18 mouse cellular contexts compared by ENCODE assay signal in the genomic region with DNA sequence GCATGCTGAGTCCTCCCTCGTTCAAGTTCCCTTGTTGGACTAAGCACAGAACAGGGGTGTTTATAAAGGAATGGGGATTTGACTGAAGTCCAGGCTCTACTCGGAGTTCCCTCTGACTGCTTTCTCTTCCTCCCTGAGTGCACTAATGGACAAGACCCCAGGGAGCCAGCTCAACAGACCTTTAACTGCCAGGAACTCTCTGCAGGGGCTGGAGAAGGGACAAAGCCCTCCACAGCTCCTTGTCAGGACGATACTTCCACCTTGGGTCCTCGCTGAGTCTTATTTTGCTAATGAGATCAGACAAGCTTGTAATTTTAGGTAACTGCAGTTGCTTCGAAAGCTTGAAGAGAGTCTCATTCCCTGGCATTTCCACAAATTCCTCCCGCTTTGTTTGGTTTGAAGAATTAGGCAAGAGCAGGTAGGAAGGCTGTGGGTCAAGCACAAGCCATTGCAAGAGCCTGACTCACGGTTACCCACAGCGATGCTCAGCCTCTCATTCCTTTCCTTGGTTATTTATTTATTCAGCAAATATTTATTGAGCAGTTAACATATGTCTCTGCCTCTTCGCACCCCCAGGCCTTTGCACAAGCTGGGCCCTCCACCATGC.
DNase-seq lines count a peak whose midpoint lies in the region; ATAC-seq and TF ChIP-seq lines count a peak whose summit lies in the region.
"Had no signal": no experiment of that assay in that cellular context is flagged by ENCODE, and none has a peak within 500 bp of the region (broad histone marks: within the 10 kb centered on the region; RNA-seq: fewer than 3 reads in every experiment).

No protein-coding gene starts in this region.

- H3K4me1 ChIP-seq in hindbrain, postnatal 0 days (ENCODE audit: insufficient read depth, low read length) = peaks cover 4% of the 10 kb centered on the region
- H3K4me1 ChIP-seq in hindbrain, embryonic 16.5 days (ENCODE audit: control insufficient read depth, insufficient read depth, low read depth, low read length) = peaks cover 3% of the 10 kb centered on the region
- peaks cover 24% of the 10 kb centered on the region for H3K4me1 ChIP-seq in midbrain, embryonic 10.5 days
- H3K4me1 ChIP-seq in midbrain, embryonic 13.5 days (replicated peaks) = peaks cover 15% of the 10 kb centered on the region
- H3K4me1 ChIP-seq in embryonic fibroblast, embryonic 13.5 days (ENCODE audit: control insufficient read depth, insufficient read depth, low read length) = peaks cover 14% of the 10 kb centered on the region
- H3K4me1 ChIP-seq in stomach, postnatal 0 days (replicated peaks; ENCODE audit: control insufficient read depth, insufficient read depth) = no peaks in the 10 kb centered on the region

- no peak for TF ChIP-seq EP300 in stomach, postnatal 0 days (optimal IDR thresholded peaks at IDR 0.05)

- TF ChIP-seq POLR2A in embryonic fibroblast, embryonic 13.5 days (IDR thresholded peaks at IDR 0.05; ENCODE audit: low read depth, low read length) = no peak

- DNase-seq in hindbrain, postnatal 0 days (ENCODE audit: low spot score) = peak; percentile 49
- DNase-seq in midbrain, embryonic 10.5 days (ENCODE audit: low spot score) = no peak
- no peak for DNase-seq in stomach, postnatal 0 days (ENCODE audit: low spot score)
- DNase-seq in thymus, postnatal 10 days (ENCODE audit: low spot score in 2 of 2) = no peak
- no peak for DNase-seq in layer of hippocampus, adult 9-11 months
- DNase-seq: cerebellum, adult 18-20 months; heart, postnatal 14 days; kidney, postnatal 4 days; spleen, adult 18-20 months had no signal

- no peaks in the 10 kb centered on the region for H3K27me3 ChIP-seq in hindbrain, postnatal 0 days (ENCODE audit: insufficient read depth, low read length)
- H3K27me3 ChIP-seq in hindbrain, embryonic 16.5 days (replicated peaks; ENCODE audit: control insufficient read depth, insufficient read depth, low read length) = no peaks in the 10 kb centered on the region
- peaks cover 32% of the 10 kb centered on the region for H3K27me3 ChIP-seq in midbrain, embryonic 10.5 days (ENCODE audit: low read depth, poor library complexity, severe bottlenecking)
- no peaks in the 10 kb centered on the region for H3K27me3 ChIP-seq in midbrain, embryonic 13.5 days
- H3K27me3 ChIP-seq in stomach, postnatal 0 days (ENCODE audit: control insufficient read depth, insufficient read depth, low read length) = no peaks in the 10 kb centered on the region
- H3K27me3 ChIP-seq: midbrain, embryonic 15.5 days; neural tube, embryonic 12.5 days had no signal

- no peak overlapping the region for H3K4me2 ChIP-seq in hindbrain, postnatal 0 days (ENCODE audit: low read depth, low read length)
- H3K4me2 ChIP-seq in hindbrain, embryonic 16.5 days (ENCODE audit: low read length) = no peak overlapping the region
- no peak overlapping the region for H3K4me2 ChIP-seq in midbrain, embryonic 13.5 days (replicated peaks)
- H3K4me2 ChIP-seq in stomach, postnatal 0 days (replicated peaks; ENCODE audit: low read depth) = no peak overlapping the region
- H3K4me2 ChIP-seq: limb, embryonic 12.5 days; midbrain, embryonic 15.5 days; neural tube, embryonic 12.5 days had no signal

- H3K36me3 ChIP-seq in hindbrain, postnatal 0 days (ENCODE audit: insufficient read depth, low read length) = no peaks in the 10 kb centered on the region
- H3K36me3 ChIP-seq in hindbrain, embryonic 16.5 days (ENCODE audit: control insufficient read depth, insufficient read depth, low read length) = no peaks in the 10 kb centered on the region
- H3K36me3 ChIP-seq in midbrain, embryonic 10.5 days = no peaks in the 10 kb centered on the region
- no peaks in the 10 kb centered on the region for H3K36me3 ChIP-seq in midbrain, embryonic 13.5 days
- no peaks in the 10 kb centered on the region for H3K36me3 ChIP-seq in stomach, postnatal 0 days (ENCODE audit: control insufficient read depth, insufficient read depth, low read length)
- H3K36me3 ChIP-seq: limb, embryonic 12.5 days; midbrain, embryonic 15.5 days; neural tube, embryonic 12.5 days had no signal

- 42% methylated on average over 9 of the region's 9 CpGs for WGBS in hindbrain, postnatal 0 days
- WGBS in hindbrain, embryonic 16.5 days = 33% methylated on average over 9 of the region's 9 CpGs
- WGBS in midbrain, embryonic 10.5 days = 33% methylated on average over 9 of the region's 9 CpGs
- WGBS in midbrain, embryonic 13.5 days = 33% methylated on average over 9 of the region's 9 CpGs
- 40% methylated on average over 9 of the region's 9 CpGs for WGBS in stomach, postnatal 0 days

- no peak for ATAC-seq in hindbrain, postnatal 0 days
- ATAC-seq in hindbrain, embryonic 16.5 days = no peak
- no peak for ATAC-seq in midbrain, embryonic 13.5 days
- no peak for ATAC-seq in stomach, postnatal 0 days (ENCODE audit: low FRiP score, low TSS enrichment)
- ATAC-seq: forebrain, embryonic 14.5 days; midbrain, embryonic 15.5 days had no signal

- no peak overlapping the region for H3K9ac ChIP-seq in hindbrain, postnatal 0 days (replicated peaks; ENCODE audit: low read length)
- no peak overlapping the region for H3K9ac ChIP-seq in hindbrain, embryonic 16.5 days (ENCODE audit: low read depth, low read length)
- no peak overlapping the region for H3K9ac ChIP-seq in midbrain, embryonic 13.5 days (replicated peaks)
- no peak overlapping the region for H3K9ac ChIP-seq in stomach, postnatal 0 days (ENCODE audit: low read length)
- H3K9ac ChIP-seq: limb, embryonic 12.5 days; midbrain, embryonic 15.5 days; neural tube, embryonic 12.5 days had no signal

- H3K4me3 ChIP-seq in hindbrain, postnatal 0 days (ENCODE audit: low read length) = no peak overlapping the region
- no peak overlapping the region for H3K4me3 ChIP-seq in hindbrain, embryonic 16.5 days (ENCODE audit: low read length)
- H3K4me3 ChIP-seq in midbrain, embryonic 10.5 days = no peak overlapping the region
- H3K4me3 ChIP-seq in midbrain, embryonic 13.5 days (replicated peaks) = no peak overlapping the region
- H3K4me3 ChIP-seq in embryonic fibroblast, embryonic 13.5 days (ENCODE audit: insufficient read depth, low read length) = no peak overlapping the region
- no peak overlapping the region for H3K4me3 ChIP-seq in stomach, postnatal 0 days (ENCODE audit: low read depth, low read length)
- H3K4me3 ChIP-seq: left cerebral cortex, adult 2 months; limb, embryonic 12.5 days; midbrain, embryonic 15.5 days; neural tube, embryonic 12.5 days had no signal

- no peak for TF ChIP-seq CTCF in hindbrain, postnatal 0 days (IDR thresholded peaks at IDR 0.05; ENCODE audit: low read depth)
- no peak for TF ChIP-seq CTCF in embryonic fibroblast, embryonic 13.5 days (IDR thresholded peaks at IDR 0.05; ENCODE audit: borderline replicate concordance, insufficient read depth, low read length)
- TF ChIP-seq CTCF in stomach, postnatal 0 days (IDR thresholded peaks at IDR 0.05; ENCODE audit: low read depth) = no peak

- no peaks in the 10 kb centered on the region for H3K9me3 ChIP-seq in hindbrain, postnatal 0 days (ENCODE audit: low read length)
- no peaks in the 10 kb centered on the region for H3K9me3 ChIP-seq in hindbrain, embryonic 16.5 days (ENCODE audit: control insufficient read depth, low read length)
- no peaks in the 10 kb centered on the region for H3K9me3 ChIP-seq in midbrain, embryonic 10.5 days (replicated peaks)
- no peaks in the 10 kb centered on the region for H3K9me3 ChIP-seq in midbrain, embryonic 13.5 days
- H3K9me3 ChIP-seq in stomach, postnatal 0 days (ENCODE audit: control insufficient read depth, low read length) = no peaks in the 10 kb centered on the region
- H3K9me3 ChIP-seq: limb, embryonic 12.5 days; midbrain, embryonic 15.5 days; neural tube, embryonic 12.5 days had no signal

- no peak overlapping the region for H3K27ac ChIP-seq in hindbrain, postnatal 0 days
- no peak overlapping the region for H3K27ac ChIP-seq in hindbrain, embryonic 16.5 days (ENCODE audit: low read depth, low read length)
- peak overlapping the region; percentile 42 for H3K27ac ChIP-seq in midbrain, embryonic 10.5 days (replicated peaks)
- H3K27ac ChIP-seq in midbrain, embryonic 13.5 days = no peak overlapping the region
- H3K27ac ChIP-seq in embryonic fibroblast, embryonic 13.5 days (ENCODE audit: insufficient read depth, low read length) = peak overlapping the region; percentile 16; the same call in 1 of the 2 replicates
- H3K27ac ChIP-seq in stomach, postnatal 0 days (replicated peaks) = 0 out of 2 replicates have a peak overlapping the region, but pooled peaks have one; percentile 18
- H3K27ac ChIP-seq: left cerebral cortex, adult 2 months; limb, embryonic 12.5 days; macrophage; midbrain, embryonic 15.5 days; neural tube, embryonic 12.5 days had no signal

Comparison
In these comparisons a context has a peak if more than half of its experiments do, and no peak if none do; other contexts are left out.
1. H3K27ac ChIP-seq: peak in midbrain, embryonic 10.5 days (single experiment), embryonic fibroblast, embryonic 13.5 days (single experiment) and stomach, postnatal 0 days (single experiment); none in hindbrain, postnatal 0 days (single experiment), hindbrain, embryonic 16.5 days (single experiment) and midbrain, embryonic 13.5 days (single experiment).